Comparison of ENCODE assay signal across 9 mouse cellular contexts in the genomic region with DNA sequence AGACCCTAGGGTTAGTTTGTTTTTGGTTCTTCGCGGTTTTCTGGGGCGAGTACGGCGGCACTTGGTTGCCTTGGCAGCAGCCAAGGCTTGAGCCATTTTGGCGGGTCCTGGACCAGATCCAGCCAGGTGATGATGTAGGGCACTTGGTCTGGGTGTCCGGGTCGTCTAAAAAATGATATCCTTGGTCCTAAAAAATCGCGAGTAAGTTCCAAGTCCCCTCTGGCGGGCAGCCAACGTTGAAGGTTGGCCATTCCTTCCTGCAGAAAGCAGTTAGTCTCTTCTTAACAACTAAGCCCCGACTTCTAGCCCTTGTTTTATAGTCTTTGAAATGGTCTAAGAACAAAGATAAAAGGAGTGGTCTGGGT. TPM values are rescaled to one million over a fixed set of nuclear protein-coding genes. Genes with fewer than 3 reads are reported as not detected.
DNase-seq lines count a peak whose midpoint lies in the region; ATAC-seq and TF ChIP-seq lines count a peak whose summit lies in the region.
"Had no signal": no experiment of that assay in that cellular context is flagged by ENCODE, and none has a peak within 500 bp of the region (broad histone marks: within the 10 kb centered on the region; RNA-seq: fewer than 3 reads in every experiment).

No protein-coding gene starts in this region.

- peak overlapping the region; percentile 59 for H3K4me3 ChIP-seq in cerebellum, adult 2 months (replicated peaks; ENCODE audit: insufficient read depth, low read depth, low read length)
- peak overlapping the region; percentile 74 for H3K4me3 ChIP-seq in heart, embryonic 13.5 days
- peak overlapping the region; percentile 54 for H3K4me3 ChIP-seq in limb, embryonic 10.5 days
- peak overlapping the region; percentile 49 for H3K4me3 ChIP-seq in midbrain, postnatal 0 days (ENCODE audit: low read depth, low read length)

- TF ChIP-seq POLR2A in cerebellum, adult 2 months (IDR thresholded peaks at IDR 0.05; ENCODE audit: borderline replicate concordance, insufficient read depth, low read length): no peak

- TF ChIP-seq CTCF in cerebellum, adult 2 months (IDR thresholded peaks at IDR 0.05; ENCODE audit: borderline replicate concordance, insufficient read depth, low read depth, low read length): no peak
- no peak for TF ChIP-seq CTCF in midbrain, postnatal 0 days (IDR thresholded peaks at IDR 0.05)

- peak; percentile 33 to 43 for DNase-seq in layer of hippocampus, postnatal 10 days (ENCODE audit: low spot score in 2 of 2)
- no peak for DNase-seq in layer of hippocampus, adult 11-12 months (ENCODE audit: low spot score)
- DNase-seq in cerebellum, adult 2 months: peak; percentile 44 to 52
- no peak for DNase-seq in limb, embryonic 10.5 days (ENCODE audit: low spot score)
- DNase-seq in midbrain, postnatal 0 days (ENCODE audit: low spot score): peak; percentile 16
- no peak for DNase-seq in MN1 (ENCODE audit: low spot score)
- DNase-seq in spleen, postnatal 14 days (ENCODE audit: low spot score in 2 of 2): no peak

- 29% methylated on average over 13 of the region's 13 CpGs for WGBS in cerebellum, adult 2 months
- 54% methylated on average over 13 of the region's 13 CpGs for WGBS in heart, embryonic 13.5 days
- WGBS in limb, embryonic 10.5 days: 59% methylated on average over 13 of the region's 13 CpGs
- WGBS in midbrain, postnatal 0 days: 24% methylated on average over 13 of the region's 13 CpGs

- no peak overlapping the region for H3K27ac ChIP-seq in cerebellum, adult 2 months (ENCODE audit: insufficient read depth, low read length)
- no peak overlapping the region; the same call in 1 of the 2 replicates for H3K27ac ChIP-seq in heart, embryonic 13.5 days (replicated peaks)
- peak overlapping the region; percentile 87 for H3K27ac ChIP-seq in limb, embryonic 10.5 days
- H3K27ac ChIP-seq in midbrain, postnatal 0 days (ENCODE audit: low read depth, low read length): no peak overlapping the region

- no peaks in the 10 kb centered on the region for H3K4me1 ChIP-seq in cerebellum, adult 2 months (ENCODE audit: control insufficient read depth, insufficient read depth, low read length)
- H3K4me1 ChIP-seq in heart, embryonic 13.5 days: peaks cover 18% of the 10 kb centered on the region
- H3K4me1 ChIP-seq in limb, embryonic 10.5 days: peaks cover 17% of the 10 kb centered on the region
- 0 out of 2 replicates have a peak, but pooled peaks cover 6% of the 10 kb centered on the region for H3K4me1 ChIP-seq in midbrain, postnatal 0 days (ENCODE audit: insufficient read depth, low read length)

- H3K9ac ChIP-seq in heart, embryonic 13.5 days: peak overlapping the region; percentile 81
- peak overlapping the region; percentile 44; the same call in 1 of the 2 replicates for H3K9ac ChIP-seq in midbrain, postnatal 0 days (replicated peaks; ENCODE audit: low read length, poor library complexity, severe bottlenecking)

- H3K4me2 ChIP-seq in heart, embryonic 13.5 days: peak overlapping the region; percentile 70
- peak overlapping the region; percentile 80 for H3K4me2 ChIP-seq in midbrain, postnatal 0 days (ENCODE audit: low read depth, low read length, poor library complexity, severe bottlenecking)

- H3K27me3 ChIP-seq in cerebellum, adult 2 months (ENCODE audit: control insufficient read depth, insufficient read depth, low read length): no peaks in the 10 kb centered on the region
- no peaks in the 10 kb centered on the region for H3K27me3 ChIP-seq in heart, embryonic 13.5 days (replicated peaks)
- no peaks in the 10 kb centered on the region for H3K27me3 ChIP-seq in limb, embryonic 10.5 days (ENCODE audit: low read depth, poor library complexity, severe bottlenecking)
- H3K27me3 ChIP-seq in midbrain, postnatal 0 days (ENCODE audit: insufficient read depth, low read length): no peaks in the 10 kb centered on the region
- H3K27me3 ChIP-seq: Patski had no signal

- H3K9me3 ChIP-seq in heart, embryonic 13.5 days: peaks cover 25% of the 10 kb centered on the region
- peaks cover 4% of the 10 kb centered on the region; the same call in 1 of the 2 replicates for H3K9me3 ChIP-seq in limb, embryonic 10.5 days (replicated peaks)
- H3K9me3 ChIP-seq in midbrain, postnatal 0 days (ENCODE audit: low read length): 0 out of 2 replicates have a peak, but pooled peaks cover 8% of the 10 kb centered on the region

- no peak for ATAC-seq in heart, embryonic 13.5 days (ENCODE audit: extremely low read depth, insufficient number of reproducible peaks, low FRiP score, low TSS enrichment)
- ATAC-seq in midbrain, postnatal 0 days (ENCODE audit: low FRiP score): no peak
- ATAC-seq: Patski had no signal

- H3K36me3 ChIP-seq in heart, embryonic 13.5 days: peaks cover 44% of the 10 kb centered on the region
- peaks cover 34% of the 10 kb centered on the region for H3K36me3 ChIP-seq in limb, embryonic 10.5 days
- no peaks in the 10 kb centered on the region for H3K36me3 ChIP-seq in midbrain, postnatal 0 days (ENCODE audit: insufficient read depth, low read length)

RNA-seq across cellular contexts. Expression of gene Ccdc115, which starts 7.1 kb away (rescaled TPM):
- total RNA-seq in layer of hippocampus, postnatal 10 days (2021): 10 to 100 TPM; 18.6 to 21.9 TPM
- polyA plus RNA-seq in cerebellum, adult 2 months (2012; rRNA removed): 30.5 and 31.5 TPM in 2 replicates
- polyA plus RNA-seq in heart, embryonic 13.5 days (2015; fragmentation: Nextera tagmentation; extraction: Ambion mirVana): 42.0 and 47.6 TPM in 2 replicates
- 52.0 and 55.9 TPM in 2 replicates for polyA plus RNA-seq in limb, embryonic 10.5 days (2016; fragmentation: Nextera tagmentation; extraction: Ambion mirVana)
- total RNA-seq in midbrain, postnatal 0 days (2014; rRNA removed): 36.7 and 41.1 TPM in 2 replicates
- polyA plus RNA-seq in midbrain, postnatal 0 days (2015; fragmentation: Nextera tagmentation; extraction: Ambion mirVana): 57.5 and 58.9 TPM in 2 replicates

RNA-seq across cellular contexts. Expression of gene Imp4, which starts 7.3 kb away (rescaled TPM):
- total RNA-seq in layer of hippocampus, postnatal 10 days (2021): 10 to 100 TPM; 28.5 to 29.6 TPM
- polyA plus RNA-seq in cerebellum, adult 2 months (2012; rRNA removed): 31.8 and 32.1 TPM in 2 replicates
- polyA plus RNA-seq in heart, embryonic 13.5 days (2015; fragmentation: Nextera tagmentation; extraction: Ambion mirVana): 66.3 and 67.7 TPM in 2 replicates
- polyA plus RNA-seq in limb, embryonic 10.5 days (2016; fragmentation: Nextera tagmentation; extraction: Ambion mirVana): 126 and 158 TPM in 2 replicates
- 17.8 and 22.1 TPM in 2 replicates for total RNA-seq in midbrain, postnatal 0 days (2014; rRNA removed)
- polyA plus RNA-seq in midbrain, postnatal 0 days (2015; fragmentation: Nextera tagmentation; extraction: Ambion mirVana): 41.9 and 42.3 TPM in 2 replicates

RNA-seq across cellular contexts. Expression of gene Ptpn18, which starts 27.2 kb away (rescaled TPM):
- 1 to 10 TPM; 3.3 to 3.8 TPM for total RNA-seq in layer of hippocampus, postnatal 10 days (2021)
- polyA plus RNA-seq in cerebellum, adult 2 months (2012; rRNA removed): 4.7 and 5.4 TPM in 2 replicates
- polyA plus RNA-seq in heart, embryonic 13.5 days (2015; fragmentation: Nextera tagmentation; extraction: Ambion mirVana): 15.1 and 15.8 TPM in 2 replicates
- polyA plus RNA-seq in limb, embryonic 10.5 days (2016; fragmentation: Nextera tagmentation; extraction: Ambion mirVana): 6.7 and 7.8 TPM in 2 replicates
- 5.6 TPM in 1 of 2 replicates, not detected in the other for total RNA-seq in midbrain, postnatal 0 days (2014; rRNA removed)
- polyA plus RNA-seq in midbrain, postnatal 0 days (2015; fragmentation: Nextera tagmentation; extraction: Ambion mirVana): 4.7 and 5.1 TPM in 2 replicates

Comparison
In these comparisons a context has a peak if more than half of its experiments do, and no peak if none do; other contexts are left out.
1. DNase-seq: peak in layer of hippocampus, postnatal 10 days (2 of 2), cerebellum, adult 2 months (2 of 2) and midbrain, postnatal 0 days (single experiment); none in layer of hippocampus, adult 11-12 months (single experiment), limb, embryonic 10.5 days (single experiment), MN1 (single experiment) and spleen, postnatal 14 days (0 of 2).
2. Peak in every context shown above with its lines, with median percentiles within 50 percentile points of each other: H3K4me3 ChIP-seq.